Mouse (Mus musculus) ES-E14 (cell line): ENCODE results near the gene Zfp688.
"Not testable (repeated sequence)": the region's sequence is repeated elsewhere in the genome, so short reads cannot be mapped to it uniquely, and the experiment has no call there.

ENCODE experiments used
- CHD2 ChIP-seq: IDR thresholded peaks from 2 replicates; pipeline ENCODE4 v1.6.1; 2014; ENCODE audit warnings: mild to moderate bottlenecking, low read depth, low read length, inconsistent platforms
- MAFK ChIP-seq: IDR thresholded peaks from 2 replicates; pipeline ENCODE4 v1.6.1; 2014; ENCODE audit warnings: mild to moderate bottlenecking, low read depth, low read length, inconsistent platforms; ENCODE audit not compliant: insufficient read depth
- ZC3H11A ChIP-seq: IDR thresholded peaks from 2 replicates; pipeline ENCODE4 v1.6.1; 2012; ENCODE audit warnings: low read depth, mild to moderate bottlenecking, inconsistent platforms, low read length, borderline replicate concordance
- ZNF384 ChIP-seq: IDR thresholded peaks from 2 replicates; pipeline ENCODE4 v1.6.1; 2012; ENCODE audit warnings: low read depth, low read length, inconsistent platforms

- not testable (repeated sequence) for TF ChIP-seq CHD2, ZNF384, ZC3H11A, MAFK
These were observed 50.0 kb downstream of the Zfp688 start for GRCm38 (mm10) chr7:127371870-127372269.
